Mouse (Mus musculus): ENCODE data around the gene Wdr95. TPM values are rescaled to one million over a fixed set of nuclear protein-coding genes. Genes with fewer than 3 reads are reported as not detected.

Gene Wdr95
- polyA plus RNA-seq, 1 experiment from 2014 or later, result not detected

DNA sequence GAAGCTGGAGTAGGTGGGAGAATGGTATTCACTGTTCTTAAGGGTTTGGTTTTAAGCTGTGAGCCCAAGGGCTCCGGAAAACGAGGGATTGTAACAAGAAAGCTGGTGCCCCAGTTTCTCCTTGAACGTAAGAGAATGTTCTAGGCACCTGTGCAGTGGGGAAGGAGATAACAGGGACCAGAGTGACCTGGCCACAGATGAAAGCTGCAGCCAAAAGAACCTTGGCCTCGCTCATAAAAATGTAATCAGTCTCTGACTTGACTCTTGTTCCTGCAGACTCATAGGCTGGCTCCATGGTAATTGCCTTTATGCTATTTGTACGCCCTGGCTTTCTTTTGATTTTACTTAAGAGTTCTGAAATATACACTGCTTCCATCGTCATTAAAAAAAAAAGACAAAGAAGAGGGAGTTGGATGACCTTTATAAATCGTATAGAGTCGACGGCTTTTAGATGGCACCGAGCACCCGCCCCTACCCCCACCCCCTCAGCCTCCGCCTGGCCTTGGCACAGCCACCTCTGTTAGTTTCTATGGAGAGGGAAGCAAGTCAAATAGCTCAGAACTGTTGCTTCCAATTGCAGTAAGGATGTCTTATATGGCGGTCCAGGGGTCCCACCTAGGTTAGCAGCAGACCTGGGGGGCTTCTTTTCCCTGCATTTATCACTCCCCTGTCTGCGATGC lies 121.2 kb downstream of the Wdr95 start:
- WGBS, result 71% methylated on average over 14 of the region's 14 CpGs
- Histone ChIP-seq H3K36me3 (ENCODE audit: insufficient read depth) (no peaks in the 10 kb centered on the region), H3K4me1 (ENCODE audit: insufficient read depth) (no peaks in the 10 kb centered on the region), H3K27me3 (ENCODE audit: insufficient read depth, low read length) (no peaks in the 10 kb centered on the region), H3K4me3 (ENCODE audit: low read depth, low read length) (no peak overlapping the region), H3K27ac (ENCODE audit: low read depth) (no peak overlapping the region), H3K9ac (no peak overlapping the region), H3K4me2 (no peak overlapping the region), H3K9me3 (ENCODE audit: low read depth, low read length) (no peaks in the 10 kb centered on the region)
- TF ChIP-seq CTCF (IDR thresholded peaks at IDR 0.05; ENCODE audit: low read depth), result no peak
- DNase-seq (no peak), ATAC-seq (ENCODE audit: insufficient read depth) (no peak)

DNA sequence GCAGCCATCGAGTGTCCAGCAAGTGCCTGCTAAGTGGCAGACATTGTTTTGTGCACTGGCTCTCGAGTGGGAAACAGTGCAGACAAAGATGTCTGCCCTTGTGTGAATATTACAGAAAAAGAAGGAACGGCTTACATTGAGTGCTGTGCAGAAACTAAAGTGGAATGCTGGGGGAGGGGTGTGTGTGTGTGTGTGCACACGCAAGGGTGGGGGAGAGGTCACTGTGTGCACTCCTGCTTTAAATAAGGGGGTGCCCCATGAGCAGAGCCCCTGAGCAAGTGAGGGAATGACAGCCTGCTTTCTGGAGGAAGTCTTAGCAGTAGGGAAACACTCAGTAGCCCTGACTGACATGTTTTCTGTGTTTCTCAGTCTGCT lies 121.7 kb downstream of the Wdr95 start:
- WGBS, result 40% methylated on average over 4 of the region's 4 CpGs
- H3K4me2 ChIP-seq, result no peak overlapping the region
- H3K27me3 ChIP-seq (ENCODE audit: insufficient read depth, low read length), result no peaks in the 10 kb centered on the region
- H3K4me1 ChIP-seq (ENCODE audit: insufficient read depth), result no peaks in the 10 kb centered on the region
- ATAC-seq (ENCODE audit: insufficient read depth) (no peak), DNase-seq (no peak)
- H3K4me3 ChIP-seq (ENCODE audit: low read depth, low read length), result no peak overlapping the region
- H3K9me3 ChIP-seq (ENCODE audit: low read depth, low read length), result no peaks in the 10 kb centered on the region
- no peak overlapping the region for H3K9ac ChIP-seq
- TF ChIP-seq CTCF (IDR thresholded peaks at IDR 0.05; ENCODE audit: low read depth), result no peak
- no peaks in the 10 kb centered on the region for H3K36me3 ChIP-seq (ENCODE audit: insufficient read depth)
- H3K27ac ChIP-seq (ENCODE audit: low read depth), result no peak overlapping the region

DNA sequence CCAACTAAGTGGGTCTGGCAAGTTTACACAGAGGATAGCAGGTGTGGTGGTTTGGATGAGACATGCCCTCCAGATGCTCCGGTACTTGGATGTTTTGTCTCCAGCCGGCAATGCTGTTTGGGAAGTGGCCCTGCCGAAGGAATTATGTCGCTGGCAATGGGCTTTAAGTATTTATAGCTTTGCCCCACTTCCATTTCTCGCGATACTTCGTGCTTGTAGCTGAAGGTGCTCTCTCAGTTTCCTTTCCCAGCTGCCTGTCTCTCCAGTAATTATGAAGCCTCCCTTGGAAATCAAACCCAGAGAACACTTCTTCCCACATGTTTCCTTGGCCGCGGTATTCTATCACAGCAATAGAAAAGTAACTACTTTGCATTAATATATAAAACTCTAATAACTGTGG lies 127.2 kb downstream of the Wdr95 start:
- no peak overlapping the region for H3K4me3 ChIP-seq (ENCODE audit: low read depth, low read length)
- H3K9ac ChIP-seq, result no peak overlapping the region
- H3K36me3 ChIP-seq (ENCODE audit: insufficient read depth), result no peaks in the 10 kb centered on the region
- no peaks in the 10 kb centered on the region for H3K9me3 ChIP-seq (ENCODE audit: low read depth, low read length)
- TF ChIP-seq CTCF (IDR thresholded peaks at IDR 0.05; ENCODE audit: low read depth), result no peak
- no peaks in the 10 kb centered on the region for H3K27me3 ChIP-seq (ENCODE audit: insufficient read depth, low read length)
- no peak overlapping the region for H3K4me2 ChIP-seq
- H3K4me1 ChIP-seq (ENCODE audit: insufficient read depth), result no peaks in the 10 kb centered on the region
- 84% methylated on average over 9 of the region's 9 CpGs for WGBS
- DNase-seq (no peak), ATAC-seq (ENCODE audit: insufficient read depth) (no peak)
- no peak overlapping the region for H3K27ac ChIP-seq (ENCODE audit: low read depth)

DNA sequence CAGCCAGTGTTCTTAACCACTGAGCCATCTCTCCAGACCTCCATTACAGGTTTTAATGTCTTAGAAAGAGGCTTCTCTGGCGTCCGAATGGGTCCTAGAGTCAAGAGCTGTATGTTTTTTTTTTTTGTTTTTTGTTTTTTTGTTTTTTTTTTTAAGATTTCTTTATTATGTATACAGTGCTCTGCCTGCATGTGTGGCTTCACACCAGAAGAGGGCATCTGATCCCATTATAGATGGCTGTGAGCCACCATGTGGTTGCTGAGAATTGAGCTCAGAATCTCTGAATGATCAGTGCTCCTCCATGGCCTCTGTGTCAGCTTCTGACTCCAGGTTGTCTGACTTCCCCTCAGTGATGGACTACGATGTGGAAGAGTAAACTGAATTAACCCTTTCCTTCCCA lies 129.5 kb downstream of the Wdr95 start:
- H3K27ac ChIP-seq (ENCODE audit: low read depth), result no peak overlapping the region
- ATAC-seq (ENCODE audit: insufficient read depth) (no peak), DNase-seq (no peak)
- no peaks in the 10 kb centered on the region for H3K4me1 ChIP-seq (ENCODE audit: insufficient read depth)
- TF ChIP-seq CTCF (IDR thresholded peaks at IDR 0.05; ENCODE audit: low read depth), result no peak
- no peaks in the 10 kb centered on the region for H3K36me3 ChIP-seq (ENCODE audit: insufficient read depth)
- no peak overlapping the region for H3K4me2 ChIP-seq
- H3K4me3 ChIP-seq (ENCODE audit: low read depth, low read length), result no peak overlapping the region
- no peaks in the 10 kb centered on the region for H3K27me3 ChIP-seq (ENCODE audit: insufficient read depth, low read length)
- WGBS, result 50% methylated on average over 3 of the region's 3 CpGs
- H3K9me3 ChIP-seq (ENCODE audit: low read depth, low read length), result peaks cover 4% of the 10 kb centered on the region; the same call in 1 of the 2 replicates
- no peak overlapping the region for H3K9ac ChIP-seq

DNA sequence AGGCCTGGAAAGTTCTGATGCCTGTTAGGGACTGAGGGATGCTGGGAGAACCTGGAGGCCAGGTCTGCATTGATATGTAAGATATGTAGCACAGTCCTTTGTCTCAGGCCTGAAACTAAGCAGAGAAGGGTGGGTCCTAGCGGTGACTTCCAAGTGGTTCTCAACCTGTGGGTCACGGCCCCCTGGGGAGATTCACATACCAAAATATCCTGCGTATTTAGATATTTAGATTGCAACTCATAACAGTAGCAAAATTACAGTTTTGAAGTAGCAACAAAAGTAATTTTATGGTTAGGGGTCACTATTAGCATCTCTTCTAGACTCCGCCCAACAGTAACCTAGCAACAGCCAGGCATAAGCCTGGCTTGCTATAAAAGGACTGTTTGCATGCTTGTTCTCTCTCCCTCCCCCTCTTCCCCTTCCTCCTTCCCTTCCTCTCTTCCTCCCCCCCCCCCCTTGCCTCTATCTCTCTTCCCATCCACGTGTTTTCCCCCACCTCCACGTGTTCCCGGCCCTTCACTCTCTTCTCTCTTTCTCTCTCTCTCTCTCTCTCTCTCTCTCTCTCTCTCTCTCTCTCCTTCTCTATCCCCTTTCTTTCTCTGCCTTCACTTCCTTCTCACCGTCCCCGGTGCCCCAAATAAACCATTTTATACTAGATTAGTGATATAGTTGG lies 130.4 kb downstream of the Wdr95 start:
- no peaks in the 10 kb centered on the region for H3K4me1 ChIP-seq (ENCODE audit: insufficient read depth)
- no peak overlapping the region for H3K27ac ChIP-seq (ENCODE audit: low read depth)
- ATAC-seq (ENCODE audit: insufficient read depth) (no peak), DNase-seq (no peak)
- 66% methylated on average over 9 of the region's 9 CpGs for WGBS
- H3K4me2 ChIP-seq, result no peak overlapping the region
- H3K9me3 ChIP-seq (ENCODE audit: low read depth, low read length), result peaks cover 4% of the 10 kb centered on the region; the same call in 1 of the 2 replicates
- no peaks in the 10 kb centered on the region for H3K36me3 ChIP-seq (ENCODE audit: insufficient read depth)
- H3K4me3 ChIP-seq (ENCODE audit: low read depth, low read length), result no peak overlapping the region
- no peaks in the 10 kb centered on the region for H3K27me3 ChIP-seq (ENCODE audit: insufficient read depth, low read length)
- TF ChIP-seq CTCF (IDR thresholded peaks at IDR 0.05; ENCODE audit: low read depth), result no peak
- no peak overlapping the region for H3K9ac ChIP-seq

DNA sequence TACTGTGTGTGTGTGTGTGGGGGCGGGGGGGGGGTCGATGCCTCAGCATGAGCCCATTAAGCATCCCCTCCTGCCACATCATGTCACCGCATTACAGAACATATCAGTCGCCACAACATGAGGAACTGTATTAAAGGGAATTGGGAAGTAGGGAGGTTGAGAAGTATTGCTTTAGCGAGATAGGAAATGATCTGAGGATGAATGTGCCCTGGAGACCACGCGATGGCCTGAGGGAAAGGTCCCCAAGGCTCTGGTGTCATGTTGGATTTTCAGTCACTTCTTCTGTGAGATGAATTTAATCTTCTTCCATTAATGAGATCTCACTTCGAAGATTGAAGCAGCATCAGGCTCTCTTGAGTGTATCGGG lies 130.9 kb downstream of the Wdr95 start:
- WGBS, result 51% methylated on average over 9 of the region's 9 CpGs
- Histone ChIP-seq H3K4me3 (ENCODE audit: low read depth, low read length) (no peak overlapping the region), H3K27me3 (ENCODE audit: insufficient read depth, low read length) (no peaks in the 10 kb centered on the region), H3K36me3 (ENCODE audit: insufficient read depth) (no peaks in the 10 kb centered on the region), H3K9ac (no peak overlapping the region), H3K27ac (ENCODE audit: low read depth) (no peak overlapping the region), H3K4me1 (ENCODE audit: insufficient read depth) (no peaks in the 10 kb centered on the region), H3K9me3 (ENCODE audit: low read depth, low read length) (peaks cover 4% of the 10 kb centered on the region; the same call in 1 of the 2 replicates), H3K4me2 (no peak overlapping the region)
- ATAC-seq (ENCODE audit: insufficient read depth), result no peak
- no peak for DNase-seq
- TF ChIP-seq CTCF (IDR thresholded peaks at IDR 0.05; ENCODE audit: low read depth), result no peak

DNA sequence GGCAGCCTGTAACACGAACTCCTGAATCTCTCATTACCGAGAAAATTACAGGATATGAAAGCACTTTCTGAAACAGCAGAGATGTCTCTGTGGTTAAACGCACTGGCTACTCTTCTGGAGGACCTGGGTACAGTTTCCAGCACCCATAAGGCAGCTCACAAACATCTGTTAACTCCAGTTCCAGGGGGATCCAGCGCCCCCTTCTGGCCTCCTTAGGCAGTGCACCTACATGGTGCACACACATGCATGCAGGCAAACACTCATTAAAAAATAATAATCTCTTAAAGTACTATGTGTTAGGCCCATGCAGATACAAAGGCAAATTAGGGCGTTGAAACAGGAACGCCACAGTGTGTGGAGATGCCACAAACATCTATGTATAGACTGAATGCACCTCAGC lies 132.9 kb downstream of the Wdr95 start:
- WGBS, result 87% methylated on average over 6 of the region's 6 CpGs
- H3K4me3 ChIP-seq (ENCODE audit: low read depth, low read length), result no peak overlapping the region
- H3K4me2 ChIP-seq, result no peak overlapping the region
- H3K36me3 ChIP-seq (ENCODE audit: insufficient read depth), result no peaks in the 10 kb centered on the region
- peak; percentile 13; the same call in 1 of the 2 replicates for TF ChIP-seq CTCF (IDR thresholded peaks at IDR 0.05; ENCODE audit: low read depth)
- H3K27ac ChIP-seq (ENCODE audit: low read depth), result no peak overlapping the region
- no peaks in the 10 kb centered on the region for H3K27me3 ChIP-seq (ENCODE audit: insufficient read depth, low read length)
- H3K9ac ChIP-seq, result no peak overlapping the region
- H3K4me1 ChIP-seq (ENCODE audit: insufficient read depth), result no peaks in the 10 kb centered on the region
- H3K9me3 ChIP-seq (ENCODE audit: low read depth, low read length), result peaks cover 4% of the 10 kb centered on the region; the same call in 1 of the 2 replicates
- ATAC-seq (ENCODE audit: insufficient read depth), result no peak
- DNase-seq, result no peak

Other genes with a start within 250 kb of the Wdr95 start
- gene Medag, start 116.9 kb upstream of the Wdr95 start, polyA plus RNA-seq (2014; fragmentation: Nextera tagmentation; extraction: Ambion mirVana), result 1.2 and 1.6 TPM in 2 replicates
- gene Tex26, start 89.0 kb upstream of the Wdr95 start, polyA plus RNA-seq (2014; fragmentation: Nextera tagmentation; extraction: Ambion mirVana), result 0.64 and 1.0 TPM in 2 replicates
- 57.0 and 57.4 TPM in 2 replicates for gene Hsph1, start 107.7 kb downstream of the Wdr95 start, polyA plus RNA-seq (2014; fragmentation: Nextera tagmentation; extraction: Ambion mirVana)
- gene B3glct, start 149.6 kb downstream of the Wdr95 start, polyA plus RNA-seq (2014; fragmentation: Nextera tagmentation; extraction: Ambion mirVana), result 19.1 and 19.2 TPM in 2 replicates

Measured in lung, embryonic 14.5 days (tissue).